Mouse (Mus musculus): ENCODE data around the gene Smco2. TPM values are rescaled to one million over a fixed set of nuclear protein-coding genes. Genes with fewer than 3 reads are reported as not detected.

Smco2 gene
- 135 TPM for polyA plus RNA-seq (2014; fragmentation: Illumina TruSeq; extraction: RNeasy Lipid Tissue Mini Kit (QIAGEN cat#74804); ENCODE audit: low read depth, low replicate concordance)

GRCm38 (mm10) chr6:146850050-146850449 lies at the start of gene Smco2:
Smco2 (plus strand) TSS chr6:146850104.

GRCm38 (mm10) chr6:146887958-146888659 lies 38.2 kb downstream of the Smco2 start, which contains the start of gene Ppfibp1:
Ppfibp1 (plus strand) TSS chr6:146888487.

Other genes starting within 250 kb of the Smco2 start
- gene Med21, start 207.6 kb upstream of the Smco2 start, polyA plus RNA-seq (2014; fragmentation: Illumina TruSeq; extraction: RNeasy Lipid Tissue Mini Kit (QIAGEN cat#74804); ENCODE audit: low read depth, low replicate concordance): 194 TPM
- gene Tm7sf3, start 207.3 kb upstream of the Smco2 start, polyA plus RNA-seq (2014; fragmentation: Illumina TruSeq; extraction: RNeasy Lipid Tissue Mini Kit (QIAGEN cat#74804); ENCODE audit: low read depth, low replicate concordance): 9.3 TPM
- 14.9 TPM for gene Stk38l, start 125.1 kb upstream of the Smco2 start, polyA plus RNA-seq (2014; fragmentation: Illumina TruSeq; extraction: RNeasy Lipid Tissue Mini Kit (QIAGEN cat#74804); ENCODE audit: low read depth, low replicate concordance)
- 1.8 TPM for gene Arntl2, start 54.0 kb upstream of the Smco2 start, polyA plus RNA-seq (2014; fragmentation: Illumina TruSeq; extraction: RNeasy Lipid Tissue Mini Kit (QIAGEN cat#74804); ENCODE audit: low read depth, low replicate concordance)
- gene Ppfibp1, start 38.4 kb downstream of the Smco2 start, polyA plus RNA-seq (2014; fragmentation: Illumina TruSeq; extraction: RNeasy Lipid Tissue Mini Kit (QIAGEN cat#74804); ENCODE audit: low read depth, low replicate concordance): 33.3 TPM
- gene 1700034J05Rik, start 104.3 kb downstream of the Smco2 start, polyA plus RNA-seq (2014; fragmentation: Illumina TruSeq; extraction: RNeasy Lipid Tissue Mini Kit (QIAGEN cat#74804); ENCODE audit: low read depth, low replicate concordance): 343 TPM
- 0.24 TPM for gene Rep15, start 182.5 kb downstream of the Smco2 start, polyA plus RNA-seq (2014; fragmentation: Illumina TruSeq; extraction: RNeasy Lipid Tissue Mini Kit (QIAGEN cat#74804); ENCODE audit: low read depth, low replicate concordance)
- 8.0 TPM for gene Mrps35, start 192.7 kb downstream of the Smco2 start, polyA plus RNA-seq (2014; fragmentation: Illumina TruSeq; extraction: RNeasy Lipid Tissue Mini Kit (QIAGEN cat#74804); ENCODE audit: low read depth, low replicate concordance)
- 0.32 TPM for gene Mansc4, start 236.9 kb downstream of the Smco2 start, polyA plus RNA-seq (2014; fragmentation: Illumina TruSeq; extraction: RNeasy Lipid Tissue Mini Kit (QIAGEN cat#74804); ENCODE audit: low read depth, low replicate concordance)
- 2.5 TPM for gene Klhl42, start 241.3 kb downstream of the Smco2 start, polyA plus RNA-seq (2014; fragmentation: Illumina TruSeq; extraction: RNeasy Lipid Tissue Mini Kit (QIAGEN cat#74804); ENCODE audit: low read depth, low replicate concordance)

Measured in testis, adult 10 weeks (tissue).